Mouse (Mus musculus): ENCODE measurements around the gene Hdgf. TPM values are rescaled to one million over a fixed set of nuclear protein-coding genes. Genes with fewer than 3 reads are reported as not detected.
"Not testable (repeated sequence)": the region's sequence is repeated elsewhere in the genome, so short reads cannot be mapped to it uniquely, and the experiment has no call there.

Hdgf gene
- 305 and 311 TPM in 2 replicates for polyA plus RNA-seq (2014; fragmentation: Nextera tagmentation; extraction: Ambion mirVana)

DNA sequence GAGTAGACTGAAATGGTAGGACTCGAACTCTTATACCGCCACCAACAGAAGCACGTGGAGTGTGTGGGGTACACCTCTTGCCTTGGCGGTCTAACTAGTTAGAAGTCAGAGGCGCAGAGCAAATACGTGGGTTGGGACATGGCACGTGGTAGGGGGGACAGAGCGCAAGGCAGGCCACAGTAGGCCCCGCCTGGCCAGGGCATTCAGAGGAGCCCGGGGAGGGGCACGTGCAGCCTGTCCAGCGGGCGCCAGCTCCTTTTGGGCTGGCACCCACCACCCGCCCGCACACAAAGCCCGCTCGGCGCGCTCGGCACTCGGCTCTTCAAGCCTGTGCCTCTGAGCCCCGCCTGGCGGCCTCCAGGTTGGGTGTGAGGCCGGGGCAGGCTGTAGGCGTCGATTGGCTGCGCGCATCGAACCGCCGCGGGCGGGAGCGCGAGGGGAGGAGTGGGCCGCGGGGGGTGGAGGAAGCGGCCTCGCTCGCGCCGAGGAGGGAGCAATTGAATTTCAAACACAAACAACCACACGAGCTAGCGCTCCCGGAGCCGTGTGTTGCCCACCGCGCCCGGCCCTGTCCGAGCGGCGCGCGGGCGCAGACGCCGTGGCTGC is at the start of gene Hdgf:
Hdgf (plus strand) TSS at position 442 of the 606 bp plus-strand sequence.
- no peaks in the 10 kb centered on the region for H3K36me3 ChIP-seq (ENCODE audit: control insufficient read depth, insufficient read depth, low read length)
- peaks cover 24% of the 10 kb centered on the region; the same call in 1 of the 2 replicates for H3K4me1 ChIP-seq (ENCODE audit: control insufficient read depth, insufficient read depth, low read length)
- no peaks in the 10 kb centered on the region for H3K9me3 ChIP-seq (ENCODE audit: control insufficient read depth, low read length)
- ATAC-seq (ENCODE audit: insufficient number of reproducible peaks, low FRiP score, low TSS enrichment, low read depth), result peak; percentile 88
- peak within 1 kb of the TSS; percentile 99 for H3K9ac ChIP-seq (ENCODE audit: low read length)
- no peaks in the 10 kb centered on the region for H3K27me3 ChIP-seq (ENCODE audit: control insufficient read depth, insufficient read depth, low read length)
- peak; percentile 97 for DNase-seq (ENCODE audit: low spot score)
- H3K27ac ChIP-seq (replicated peaks; ENCODE audit: low read depth, low read length), result peak within 1 kb of the TSS; percentile 96
- H3K4me3 ChIP-seq (ENCODE audit: low read depth, low read length), result peak within 1 kb of the TSS; percentile 99
- under 1% methylated on average over 49 of the region's 57 CpGs for WGBS
- peak within 1 kb of the TSS; percentile 86 for H3K4me2 ChIP-seq (ENCODE audit: low read depth, severe bottlenecking)

DNA sequence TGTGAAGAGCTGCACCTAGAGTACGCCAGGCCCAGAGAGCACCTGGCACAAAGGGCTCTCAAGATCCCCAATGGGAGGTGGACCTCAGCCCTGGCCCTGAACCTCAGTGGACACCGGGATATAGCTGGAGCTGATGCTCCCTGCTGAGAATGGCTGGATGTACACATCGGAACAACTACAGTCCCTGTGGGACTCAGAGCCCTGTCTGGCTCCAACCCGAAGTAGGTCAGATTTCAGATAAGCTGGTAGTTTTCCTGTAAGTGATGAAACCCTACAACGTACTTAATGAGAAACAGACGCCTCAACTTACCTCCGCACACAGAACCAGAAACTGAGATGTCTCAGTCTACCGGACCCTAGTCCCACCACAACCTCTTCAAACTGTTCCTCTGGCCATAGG is 48.5 kb upstream of the Hdgf start:
- 73% methylated on average over 8 of the region's 8 CpGs for WGBS
- H3K36me3 ChIP-seq (ENCODE audit: control insufficient read depth, insufficient read depth, low read length), result peaks cover 17% of the 10 kb centered on the region
- DNase-seq (ENCODE audit: low spot score) (no peak), ATAC-seq (ENCODE audit: insufficient number of reproducible peaks, low FRiP score, low TSS enrichment, low read depth) (no peak)
- no peak overlapping the region for H3K27ac ChIP-seq (replicated peaks; ENCODE audit: low read depth, low read length)
- no peaks in the 10 kb centered on the region for H3K9me3 ChIP-seq (ENCODE audit: control insufficient read depth, low read length)
- no peaks in the 10 kb centered on the region for H3K27me3 ChIP-seq (ENCODE audit: control insufficient read depth, insufficient read depth, low read length)
- H3K4me3 ChIP-seq (ENCODE audit: low read depth, low read length), result no peak overlapping the region
- no peak overlapping the region for H3K9ac ChIP-seq (ENCODE audit: low read length)
- H3K4me1 ChIP-seq (ENCODE audit: control insufficient read depth, insufficient read depth, low read length), result no peaks in the 10 kb centered on the region
- H3K4me2 ChIP-seq (ENCODE audit: low read depth, severe bottlenecking), result no peak overlapping the region

GRCm38 (mm10) chr3:87859813-87860212 is 46.3 kb upstream of the Hdgf start:
- Histone ChIP-seq H3K36me3 (ENCODE audit: control insufficient read depth, insufficient read depth, low read length) (peaks cover 24% of the 10 kb centered on the region), H3K27me3 (ENCODE audit: control insufficient read depth, insufficient read depth, low read length) (no peaks in the 10 kb centered on the region), H3K27ac (replicated peaks; ENCODE audit: low read depth, low read length) (no peak overlapping the region), H3K9me3 (ENCODE audit: control insufficient read depth, low read length) (no peaks in the 10 kb centered on the region), H3K4me3 (ENCODE audit: low read depth, low read length) (no peak overlapping the region), H3K4me1 (ENCODE audit: control insufficient read depth, insufficient read depth, low read length) (no peaks in the 10 kb centered on the region), H3K9ac (ENCODE audit: low read length) (no peak overlapping the region), H3K4me2 (ENCODE audit: low read depth, severe bottlenecking) (no peak overlapping the region)
- 41% methylated on average over 3 of the region's 3 CpGs for WGBS
- DNase-seq (ENCODE audit: low spot score) (peak; percentile 66), ATAC-seq (ENCODE audit: insufficient number of reproducible peaks, low FRiP score, low TSS enrichment, low read depth) (no peak)

GRCm38 (mm10) chr3:87864111-87864510 is 42.0 kb upstream of the Hdgf start:
- H3K27me3 ChIP-seq (ENCODE audit: control insufficient read depth, insufficient read depth, low read length); H3K4me1 ChIP-seq (ENCODE audit: control insufficient read depth, insufficient read depth, low read length); H3K9me3 ChIP-seq (ENCODE audit: control insufficient read depth, low read length); H3K27ac ChIP-seq (replicated peaks; ENCODE audit: low read depth, low read length); H3K9ac ChIP-seq (ENCODE audit: low read length); DNase-seq (ENCODE audit: low spot score); ATAC-seq (ENCODE audit: insufficient number of reproducible peaks, low FRiP score, low TSS enrichment, low read depth); H3K4me2 ChIP-seq (ENCODE audit: low read depth, severe bottlenecking); H3K4me3 ChIP-seq (ENCODE audit: low read depth, low read length): not testable (repeated sequence)
- 92% methylated on average over 4 of the region's 4 CpGs for WGBS
- H3K36me3 ChIP-seq (ENCODE audit: control insufficient read depth, insufficient read depth, low read length), result peaks cover 24% of the 10 kb centered on the region

DNA sequence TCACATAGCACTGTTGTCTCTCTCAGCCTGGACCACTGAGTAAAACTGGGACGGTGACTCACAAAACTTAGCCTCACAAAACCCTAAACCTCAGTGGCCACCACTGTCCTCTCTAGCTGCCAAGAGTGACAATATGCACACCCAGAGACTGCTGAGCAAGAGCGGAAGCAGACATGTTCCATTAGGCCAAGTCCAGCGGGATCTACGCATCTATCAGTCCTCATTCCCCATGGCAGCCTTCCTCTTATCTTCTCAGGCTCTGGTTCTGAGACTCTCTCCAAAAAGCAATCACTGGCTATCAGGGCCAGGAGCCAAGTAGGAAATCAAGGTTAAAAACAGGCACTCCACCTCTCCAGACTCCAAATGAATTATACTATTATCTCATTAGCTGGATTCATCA is 28.4 kb upstream of the Hdgf start:
- no peak overlapping the region for H3K27ac ChIP-seq (replicated peaks; ENCODE audit: low read depth, low read length)
- H3K36me3 ChIP-seq (ENCODE audit: control insufficient read depth, insufficient read depth, low read length), result peaks cover 3% of the 10 kb centered on the region; the same call in 1 of the 2 replicates

DNA sequence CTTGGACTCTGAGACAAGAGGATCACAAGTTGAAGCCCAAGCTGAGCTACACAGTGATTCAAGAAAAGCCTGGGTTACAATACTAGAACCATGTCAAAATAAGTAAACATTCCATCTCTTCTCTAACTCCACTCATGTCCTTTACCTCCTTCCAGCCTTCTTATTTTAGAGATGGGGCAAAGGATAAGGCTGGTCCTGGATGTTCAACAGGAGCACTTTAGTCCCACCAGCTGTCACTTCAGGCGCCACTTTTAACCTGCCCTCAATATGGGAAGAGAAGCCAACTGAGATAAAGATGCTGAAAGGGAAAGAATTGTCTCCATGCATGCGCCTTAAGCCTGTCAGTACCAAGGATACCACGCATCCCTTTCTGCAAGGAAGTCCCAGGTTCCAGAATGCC is 21.8 kb upstream of the Hdgf start:
- H3K9me3 ChIP-seq (ENCODE audit: control insufficient read depth, low read length), result no peaks in the 10 kb centered on the region
- H3K27ac ChIP-seq (replicated peaks; ENCODE audit: low read depth, low read length), result no peak overlapping the region
- H3K9ac ChIP-seq (ENCODE audit: low read length), result peak overlapping the region; percentile 86
- H3K4me1 ChIP-seq (ENCODE audit: control insufficient read depth, insufficient read depth, low read length), result peaks cover 9% of the 10 kb centered on the region
- H3K27me3 ChIP-seq (ENCODE audit: control insufficient read depth, insufficient read depth, low read length), result no peaks in the 10 kb centered on the region
- H3K4me3 ChIP-seq (ENCODE audit: low read depth, low read length), result peak overlapping the region; percentile 92
- peak overlapping the region; percentile 86 for H3K4me2 ChIP-seq (ENCODE audit: low read depth, severe bottlenecking)
- 3% methylated on average over 3 of the region's 3 CpGs for WGBS
- DNase-seq (ENCODE audit: low spot score) (no peak), ATAC-seq (ENCODE audit: insufficient number of reproducible peaks, low FRiP score, low TSS enrichment, low read depth) (no peak)
- H3K36me3 ChIP-seq (ENCODE audit: control insufficient read depth, insufficient read depth, low read length), result no peaks in the 10 kb centered on the region; the same call in 1 of the 2 replicates

More for the DNA sequence above, 28.4 kb upstream of the Hdgf start:
- 94% methylated on average over 4 of the region's 4 CpGs for whole genome bisulfite sequencing
- H3K9me3 ChIP-seq (ENCODE audit: control insufficient read depth, low read length), result no peaks in the 10 kb centered on the region
- no peak overlapping the region for H3K4me3 ChIP-seq (ENCODE audit: low read depth, low read length)
- no peaks in the 10 kb centered on the region for H3K4me1 ChIP-seq (ENCODE audit: control insufficient read depth, insufficient read depth, low read length)
- no peak overlapping the region for H3K4me2 ChIP-seq (ENCODE audit: low read depth, severe bottlenecking)
- H3K9ac ChIP-seq (ENCODE audit: low read length), result no peak overlapping the region
- DNase-seq (ENCODE audit: low spot score) (no peak), ATAC-seq (ENCODE audit: insufficient number of reproducible peaks, low FRiP score, low TSS enrichment, low read depth) (no peak)
- no peaks in the 10 kb centered on the region for H3K27me3 ChIP-seq (ENCODE audit: control insufficient read depth, insufficient read depth, low read length)

DNA sequence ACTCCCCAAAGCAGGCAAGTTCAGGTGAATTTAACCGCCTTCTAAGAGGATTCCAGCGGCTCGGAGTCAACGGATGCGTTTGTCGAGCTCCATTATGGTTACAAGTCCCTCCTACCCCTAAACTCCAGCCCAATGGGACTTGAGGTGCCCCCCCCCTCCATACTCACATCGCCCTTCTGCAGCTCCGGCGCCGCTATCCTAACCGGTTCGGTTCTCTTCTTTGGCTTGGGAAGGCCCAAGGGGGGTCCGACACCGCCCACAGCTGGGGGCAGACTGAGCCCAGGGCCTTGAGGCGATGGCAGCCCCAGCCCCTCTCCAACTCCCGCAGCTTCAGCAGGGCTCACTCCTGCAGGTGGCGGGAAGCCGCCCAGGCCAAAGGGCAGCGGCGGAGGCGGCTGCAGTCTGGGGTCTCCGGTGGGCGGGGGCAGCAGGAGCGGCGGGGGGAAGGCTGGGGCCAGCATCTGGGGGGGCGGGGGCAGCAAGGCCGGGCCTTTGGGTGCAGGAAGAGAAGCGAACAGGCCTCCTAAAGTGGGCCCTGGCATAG is 21.3 kb upstream of the Hdgf start:
- Histone ChIP-seq H3K27ac (replicated peaks; ENCODE audit: low read depth, low read length) (peak overlapping the region; percentile 87), H3K4me2 (ENCODE audit: low read depth, severe bottlenecking) (peak overlapping the region; percentile 86), H3K9me3 (ENCODE audit: control insufficient read depth, low read length) (no peaks in the 10 kb centered on the region), H3K27me3 (ENCODE audit: control insufficient read depth, insufficient read depth, low read length) (no peaks in the 10 kb centered on the region), H3K4me1 (ENCODE audit: control insufficient read depth, insufficient read depth, low read length) (peaks cover 9% of the 10 kb centered on the region), H3K9ac (ENCODE audit: low read length) (peak overlapping the region; percentile 86), H3K36me3 (ENCODE audit: control insufficient read depth, insufficient read depth, low read length) (no peaks in the 10 kb centered on the region; the same call in 1 of the 2 replicates), H3K4me3 (ENCODE audit: low read depth, low read length) (peak overlapping the region; percentile 92)
- DNase-seq (ENCODE audit: low spot score) (peak; percentile 62), ATAC-seq (ENCODE audit: insufficient number of reproducible peaks, low FRiP score, low TSS enrichment, low read depth) (peak; percentile 41)
- 0% methylated on average over 27 of the region's 28 CpGs for WGBS

DNA sequence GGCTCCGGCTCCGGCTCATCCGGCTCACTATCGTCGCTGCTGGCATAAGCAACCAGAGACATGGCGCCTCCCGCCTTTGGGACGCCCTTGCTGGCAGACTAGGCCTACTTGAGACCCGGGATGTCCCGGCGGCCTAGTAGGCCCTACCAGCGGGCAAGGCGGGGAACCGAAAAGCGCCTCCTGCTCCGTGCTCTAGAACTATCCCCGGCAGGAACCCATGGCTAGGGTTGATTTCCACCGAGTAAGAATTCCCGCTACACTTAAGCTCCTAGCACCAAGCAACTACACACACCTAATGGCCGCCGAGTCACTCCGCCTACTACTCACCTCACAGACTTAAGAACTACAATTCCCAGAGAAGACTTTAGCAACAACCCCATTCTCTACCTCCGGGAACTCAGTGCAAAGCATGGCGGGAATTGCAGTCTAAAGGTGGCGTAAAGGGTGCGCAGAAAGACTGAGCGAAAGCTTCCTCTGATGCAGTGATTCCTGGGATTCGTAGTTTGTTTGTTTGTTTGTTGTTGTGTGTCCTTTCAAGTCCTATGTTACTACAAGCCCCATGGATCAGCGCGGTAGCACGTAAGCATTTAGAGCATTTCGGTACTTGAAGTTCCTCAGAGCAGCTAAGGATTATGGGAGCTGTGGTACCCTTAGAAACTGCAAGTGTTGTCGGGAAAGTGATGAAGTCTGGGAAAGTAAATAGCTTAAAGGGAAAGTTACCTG is 20.7 kb upstream of the Hdgf start, which contains the start of gene Prcc:
Prcc (minus strand) TSS at position 328 of the 723 bp plus-strand sequence.
- H3K4me1 ChIP-seq (ENCODE audit: control insufficient read depth, insufficient read depth, low read length), result peaks cover 9% of the 10 kb centered on the region
- H3K9me3 ChIP-seq (ENCODE audit: control insufficient read depth, low read length), result no peaks in the 10 kb centered on the region
- 0% methylated on average over 33 of the region's 33 CpGs for WGBS
- peak within 1 kb of the TSS; percentile 86 for H3K9ac ChIP-seq (ENCODE audit: low read length)
- peak within 1 kb of the TSS; percentile 92 for H3K4me3 ChIP-seq (ENCODE audit: low read depth, low read length)
- DNase-seq (ENCODE audit: low spot score) (peak; percentile 88), ATAC-seq (ENCODE audit: insufficient number of reproducible peaks, low FRiP score, low TSS enrichment, low read depth) (peak; percentile 97)
- H3K27ac ChIP-seq (replicated peaks; ENCODE audit: low read depth, low read length), result peak within 1 kb of the TSS; percentile 87
- no peaks in the 10 kb centered on the region; the same call in 1 of the 2 replicates for H3K36me3 ChIP-seq (ENCODE audit: control insufficient read depth, insufficient read depth, low read length)
- peak within 1 kb of the TSS; percentile 86 for H3K4me2 ChIP-seq (ENCODE audit: low read depth, severe bottlenecking)
- H3K27me3 ChIP-seq (ENCODE audit: control insufficient read depth, insufficient read depth, low read length), result no peaks in the 10 kb centered on the region

Data from limb, embryonic 11.5 days (tissue).